Mouse (Mus musculus) megakaryocyte, embryonic 14.5 days (primary cell): ENCODE measurements around the gene Gad2. TPM values are rescaled to one million over a fixed set of nuclear protein-coding genes. Genes with fewer than 3 reads are reported as not detected.
"Not testable (repeated sequence)": the region's sequence is repeated elsewhere in the genome, so short reads cannot be mapped to it uniquely, and the experiment has no call there.

Experiments used
- H3K27me3 ChIP-seq: replicated peaks from 2 replicates; pipeline ENCODE3; 2012; ENCODE audit warnings: inconsistent platforms
- H3K36me3 ChIP-seq: replicated peaks from 2 replicates; pipeline ENCODE3; 2012; ENCODE audit warnings: low read length, inconsistent platforms, mixed read lengths
- H3K4me1 ChIP-seq: 2 replicates; pipeline ENCODE4 v1.6.1; 2012; ENCODE audit warnings: inconsistent platforms
- H3K4me3 ChIP-seq: replicated peaks from 2 replicates; pipeline ENCODE3; 2012; ENCODE audit warnings: moderate library complexity, mild to moderate bottlenecking, inconsistent platforms
- H3K9me3 ChIP-seq: 2 replicates; pipeline ENCODE4 v1.6.1; 2012; ENCODE audit warnings: inconsistent platforms
- FLI1 ChIP-seq: IDR thresholded peaks from 2 replicates; pipeline ENCODE4 v1.6.1; 2012; ENCODE audit warnings: low read length, inconsistent platforms, mixed read lengths
- GATA1 ChIP-seq: IDR thresholded peaks from 3 replicates; pipeline ENCODE4 v1.6.1; 2012; ENCODE audit warnings: mixed read lengths, low read length, inconsistent platforms, borderline replicate concordance
- polyA plus RNA-seq: library from polyadenylated mRNA; stranded (reverse); fragments of >175 nt; gene quantifications from 2 replicates; pipeline ENCODE4 v1.2.3, GENCODE M21; 2012; ENCODE audit warnings: low replicate concordance; ENCODE audit not compliant: insufficient read depth

The Gad2 gene
- polyA plus RNA-seq: not detected in 2 replicates

DNA sequence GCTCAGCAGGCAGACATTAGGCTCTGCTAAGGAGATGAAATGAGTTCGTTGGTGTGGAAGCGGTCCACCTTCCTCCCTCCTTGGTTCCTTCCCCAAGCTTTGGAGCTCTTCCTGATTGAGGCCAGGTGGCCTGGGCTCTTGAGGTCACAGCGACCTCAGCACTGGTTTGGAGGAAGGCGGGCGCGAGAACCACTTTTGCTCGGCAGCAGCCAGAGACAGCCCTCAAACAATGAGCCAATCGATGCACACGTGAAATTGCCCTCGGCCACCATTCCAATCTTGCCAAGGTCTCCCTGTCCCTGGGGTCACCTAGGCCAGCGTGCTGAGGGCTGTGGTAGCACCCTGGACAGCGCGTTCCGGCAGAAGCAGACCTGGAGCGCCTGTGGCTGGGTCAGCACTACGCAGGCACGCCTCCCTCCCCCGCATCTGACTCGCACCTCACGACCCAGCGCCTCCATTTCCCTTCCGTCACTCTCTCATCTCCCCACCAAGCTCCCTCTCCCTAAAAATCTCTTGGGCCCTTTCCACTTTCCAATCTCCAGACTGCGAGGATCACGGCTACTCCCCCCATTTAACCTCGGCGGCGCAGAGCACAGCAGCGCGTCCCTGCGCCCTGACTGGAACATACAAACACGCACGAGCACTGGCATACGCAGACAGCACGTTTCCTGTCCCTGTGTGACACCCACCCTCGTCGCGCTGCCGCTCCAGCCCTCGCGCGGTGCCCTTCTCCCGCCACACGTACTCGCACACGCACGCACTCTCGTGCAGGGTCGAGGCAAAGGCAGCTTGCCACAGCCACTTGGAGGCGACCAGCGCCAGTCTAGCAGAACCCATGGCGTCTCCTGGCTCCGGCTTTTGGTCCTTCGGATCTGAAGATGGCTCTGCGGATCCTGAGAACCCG is at the start of gene Gad2:
Gene Gad2 (plus strand): TSS at position 378 of the 904 bp plus-strand sequence.
- Histone ChIP-seq H3K4me1 (peaks cover 29% of the 10 kb centered on the region), H3K4me3 (peak within 1 kb of the TSS; percentile 89), H3K36me3 (no peaks in the 10 kb centered on the region), H3K9me3 (peaks cover 15% of the 10 kb centered on the region; the same call in 1 of the 2 replicates), H3K27me3 (peaks cover 86% of the 10 kb centered on the region)
- TF ChIP-seq GATA1 (no peak), FLI1 (no peak)

DNA sequence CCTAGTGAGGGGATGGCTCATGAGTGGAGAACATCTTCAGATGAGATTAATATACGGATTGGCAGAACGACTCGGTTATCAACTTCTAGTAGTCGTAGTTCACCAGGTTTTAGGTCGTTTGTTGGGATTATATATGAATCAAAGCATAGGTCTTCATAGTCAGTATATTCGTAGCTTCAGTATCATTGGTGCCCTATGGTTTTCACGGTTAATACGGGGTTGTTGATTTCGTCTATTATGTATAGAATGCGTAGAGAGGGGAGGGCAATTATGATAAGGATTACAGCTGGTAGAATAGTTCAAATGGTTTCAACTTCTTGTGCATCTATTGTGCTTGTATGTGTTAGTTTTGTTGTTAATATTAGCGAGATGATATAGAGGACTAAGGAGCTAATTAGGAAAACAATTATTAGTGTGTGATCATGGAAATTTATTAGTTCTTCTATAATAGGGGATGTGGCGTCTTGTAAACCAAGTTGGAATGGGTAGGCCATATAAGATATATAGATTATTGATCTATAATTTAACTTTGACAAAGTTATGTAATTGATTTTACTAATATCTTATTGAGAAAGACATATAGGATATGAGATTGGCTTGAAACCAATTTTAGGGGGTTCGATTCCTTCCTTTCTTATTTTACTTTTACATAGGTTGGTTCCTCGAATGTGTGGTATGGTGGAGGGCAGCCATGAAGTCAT is 34.4 kb upstream of the Gad2 start:
- not testable (repeated sequence) for H3K4me1 ChIP-seq, H3K4me3 ChIP-seq, H3K36me3 ChIP-seq, H3K9me3 ChIP-seq, H3K27me3 ChIP-seq

GRCm38 (mm10) chr2:22588170-22588541 is 33.8 kb upstream of the Gad2 start:
- not testable (repeated sequence) for H3K9me3 ChIP-seq

GRCm38 (mm10) chr2:22588673-22589381 is 33.2 kb upstream of the Gad2 start:
- not testable (repeated sequence) for H3K4me1 ChIP-seq, H3K4me3 ChIP-seq, H3K36me3 ChIP-seq

More at GRCm38 (mm10) chr2:22588170-22588541, 33.8 kb upstream of the Gad2 start:
- not testable (repeated sequence) for H3K4me3 ChIP-seq, H3K4me1 ChIP-seq, H3K36me3 ChIP-seq, H3K27me3 ChIP-seq

DNA sequence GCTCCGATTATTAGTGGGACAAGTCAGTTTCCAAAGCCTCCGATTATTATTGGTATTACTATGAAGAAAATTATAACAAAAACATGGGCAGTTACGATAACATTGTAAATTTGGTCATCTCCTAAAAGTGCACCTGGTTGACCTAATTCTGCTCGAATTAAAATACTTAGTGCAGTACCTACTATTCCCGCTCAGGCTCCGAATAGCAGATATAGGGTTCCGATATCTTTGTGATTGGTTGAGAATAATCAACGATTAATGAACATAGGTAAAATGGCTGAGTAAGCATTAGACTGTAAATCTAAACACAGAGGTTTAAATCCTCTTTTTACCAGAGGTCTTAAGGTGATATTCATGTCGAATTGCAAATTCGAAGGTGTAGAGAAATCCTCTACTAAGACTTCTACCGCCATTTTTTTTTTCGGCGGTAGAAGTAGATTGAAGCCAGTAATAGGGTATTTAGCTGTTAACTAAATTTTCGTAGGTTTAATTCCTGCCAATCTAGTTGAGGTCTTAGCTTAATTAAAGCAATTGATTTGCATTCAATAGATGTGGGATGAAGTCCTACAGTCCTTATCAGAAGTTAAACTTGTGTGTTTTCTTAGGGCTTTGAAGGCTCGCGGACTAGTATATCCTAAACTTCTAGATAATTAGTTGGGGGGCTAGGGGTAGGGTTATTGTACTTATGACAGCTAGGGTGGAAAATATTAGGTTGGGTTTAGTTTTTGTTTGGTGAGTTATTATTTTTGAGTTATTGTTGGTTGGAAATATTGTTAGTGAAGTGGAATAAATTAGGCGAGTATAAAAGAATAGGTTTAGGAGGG is 32.4 kb upstream of the Gad2 start:
- not testable (repeated sequence) for H3K4me3 ChIP-seq, H3K9me3 ChIP-seq, H3K36me3 ChIP-seq, H3K27me3 ChIP-seq, H3K4me1 ChIP-seq

More at GRCm38 (mm10) chr2:22588673-22589381, 33.2 kb upstream of the Gad2 start:
- not testable (repeated sequence) for H3K27me3 ChIP-seq, H3K9me3 ChIP-seq

GRCm38 (mm10) chr2:22590206-22590490 is 31.9 kb upstream of the Gad2 start:
- Histone ChIP-seq H3K4me3 (no peak overlapping the region), H3K9me3 (no peaks in the 10 kb centered on the region), H3K27me3 (no peaks in the 10 kb centered on the region), H3K4me1 (no peaks in the 10 kb centered on the region), H3K36me3 (no peaks in the 10 kb centered on the region)
- no peak for TF ChIP-seq GATA1

- H3K27me3 ChIP-seq: peaks cover 56% of the 10 kb centered on the region
- H3K36me3 ChIP-seq: no peaks in the 10 kb centered on the region
- peaks cover 14% of the 10 kb centered on the region for H3K9me3 ChIP-seq
- peaks cover 18% of the 10 kb centered on the region for H3K4me1 ChIP-seq
- no peak overlapping the region for H3K4me3 ChIP-seq
- TF ChIP-seq GATA1 (no peak), FLI1 (no peak)
Measured at GRCm38 (mm10) chr2:22617951-22618350, 4.1 kb upstream of the Gad2 start.

- Histone ChIP-seq H3K36me3 (no peaks in the 10 kb centered on the region), H3K4me1 (peaks cover 29% of the 10 kb centered on the region), H3K4me3 (no peak overlapping the region), H3K9me3 (peaks cover 20% of the 10 kb centered on the region), H3K27me3 (peaks cover 70% of the 10 kb centered on the region)
- TF ChIP-seq FLI1 (no peak), GATA1 (no peak)
Measured at GRCm38 (mm10) chr2:22619416-22619815, 2.6 kb upstream of the Gad2 start.

DNA sequence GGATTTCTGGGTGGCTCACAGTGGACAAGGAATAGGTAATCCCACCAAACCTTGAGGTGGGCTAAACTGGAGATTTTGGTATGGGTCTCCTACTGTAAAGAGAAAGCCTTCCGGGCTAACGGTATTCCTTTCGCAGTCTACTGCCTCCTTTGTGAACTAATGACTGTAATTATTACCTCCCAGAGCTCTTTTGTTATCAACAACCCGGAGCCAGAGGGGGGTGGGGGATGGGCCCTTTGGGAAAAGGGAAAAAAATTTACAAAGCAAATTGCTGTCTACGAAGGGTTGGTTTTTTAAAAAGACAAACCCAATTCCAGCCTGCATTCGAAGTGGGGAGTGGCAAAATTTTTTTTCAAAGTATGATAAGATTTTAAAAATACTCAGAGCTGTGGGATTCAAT is 2.0 kb upstream of the Gad2 start:
- Histone ChIP-seq H3K27me3 (peaks cover 76% of the 10 kb centered on the region), H3K4me1 (peaks cover 29% of the 10 kb centered on the region), H3K4me3 (no peak overlapping the region), H3K9me3 (peaks cover 19% of the 10 kb centered on the region), H3K36me3 (no peaks in the 10 kb centered on the region)
- no peak for TF ChIP-seq GATA1
- no peak for TF ChIP-seq FLI1

GRCm38 (mm10) chr2:22620534-22620933 is 1.5 kb upstream of the Gad2 start:
- Histone ChIP-seq H3K27me3 (peaks cover 81% of the 10 kb centered on the region), H3K4me3 (no peak overlapping the region), H3K9me3 (peaks cover 15% of the 10 kb centered on the region; the same call in 1 of the 2 replicates), H3K4me1 (peaks cover 29% of the 10 kb centered on the region), H3K36me3 (no peaks in the 10 kb centered on the region)
- no peak for TF ChIP-seq GATA1
- no peak for TF ChIP-seq FLI1
